Mouse (Mus musculus): ENCODE data around the gene Agpat2.

Gene Agpat2

GRCm38 (mm10) chr2:26575378-26575777 is 28.8 kb downstream of the Agpat2 start:
- no peak for DNase-seq (ENCODE audit: low spot score)

DNA sequence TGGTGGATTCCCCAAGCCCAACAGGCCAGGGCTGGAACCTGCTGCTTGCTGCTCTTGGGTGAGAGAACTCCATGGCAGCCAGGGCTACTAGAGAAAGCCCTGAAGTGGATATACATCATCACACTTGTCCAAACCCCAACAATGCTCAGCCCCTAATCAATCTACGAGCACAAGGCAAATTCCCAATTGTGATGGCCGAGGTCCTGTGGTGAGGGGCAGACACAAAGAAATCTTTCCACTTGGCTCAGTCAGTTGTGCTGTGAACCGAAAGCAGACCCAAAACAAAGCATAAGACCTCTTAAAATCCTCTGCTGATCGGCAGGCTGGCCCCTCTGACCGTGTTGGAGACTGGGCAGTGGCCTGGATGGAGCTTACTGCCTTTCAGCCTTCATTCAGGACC is 29.4 kb downstream of the Agpat2 start:
- DNase-seq (ENCODE audit: low spot score): peak; percentile 52

DNA sequence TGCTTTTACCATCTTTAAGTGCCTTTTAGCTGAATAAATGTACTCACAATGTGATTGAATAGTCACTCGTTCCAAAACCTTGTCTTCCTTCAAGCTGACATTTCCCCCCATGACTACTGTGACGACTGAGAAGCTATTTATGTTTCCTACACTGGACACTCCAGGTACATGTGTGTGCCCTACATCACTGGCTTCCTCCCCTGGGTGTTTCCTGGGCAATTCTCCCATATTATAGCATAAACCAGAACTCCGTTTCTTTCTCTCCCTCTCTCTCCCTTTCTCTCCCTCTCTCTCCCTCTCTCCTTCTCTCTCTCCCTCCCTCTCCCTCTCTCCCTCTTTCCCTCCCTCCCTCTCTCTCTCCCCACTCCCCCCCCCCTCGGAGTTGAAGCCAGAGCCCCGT is 30.4 kb downstream of the Agpat2 start:
- no peak for DNase-seq (ENCODE audit: low spot score)

- DNase-seq (ENCODE audit: low spot score): no peak
These were observed 30.8 kb downstream of the Agpat2 start for GRCm38 (mm10) chr2:26573396-26573795.

DNA sequence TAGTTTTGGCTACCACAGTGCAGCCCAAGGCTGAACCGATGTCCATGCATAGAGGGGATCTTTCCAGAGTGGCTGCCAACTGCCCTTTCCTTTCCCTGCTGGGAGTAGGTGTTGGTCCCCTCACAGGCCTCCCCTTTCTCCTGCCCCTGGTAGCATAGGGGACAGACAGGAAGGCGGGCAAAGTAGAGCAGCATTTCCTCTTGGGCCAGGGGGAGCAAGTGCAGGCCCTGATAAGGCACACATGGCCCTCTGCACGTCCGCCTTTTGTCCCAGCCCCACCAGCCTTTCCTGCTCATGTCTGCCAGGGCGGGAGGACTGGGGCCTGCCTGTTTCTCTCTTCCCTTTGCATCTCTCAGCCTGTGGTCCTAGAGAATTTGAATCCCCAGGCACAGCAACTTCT is 32.4 kb downstream of the Agpat2 start:
- no peak for DNase-seq (ENCODE audit: low spot score)

- no peak for DNase-seq (ENCODE audit: low spot score)
These were observed 32.8 kb downstream of the Agpat2 start for GRCm38 (mm10) chr2:26571400-26571799.

DNA sequence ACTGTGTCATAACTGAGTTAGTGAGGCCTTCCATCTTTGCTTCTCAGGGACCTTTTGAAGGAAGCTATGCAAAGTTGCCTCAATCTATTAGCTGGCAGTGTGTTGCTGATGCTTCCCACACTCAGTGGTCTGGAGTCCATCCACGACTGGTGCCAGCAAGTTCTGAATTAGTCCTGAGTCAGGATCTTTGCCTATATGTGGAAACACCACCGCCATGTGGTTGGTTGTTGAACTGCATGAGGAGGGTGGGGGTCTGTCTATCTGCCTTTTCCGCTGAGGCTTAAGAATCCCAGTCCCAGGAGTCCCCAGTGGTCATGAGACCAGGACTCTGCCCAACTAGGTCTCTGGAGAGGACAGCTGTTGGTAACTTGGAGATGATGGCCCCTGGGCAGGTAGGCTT is 34.2 kb downstream of the Agpat2 start:
- peak; percentile 81 for DNase-seq (ENCODE audit: low spot score)

DNA sequence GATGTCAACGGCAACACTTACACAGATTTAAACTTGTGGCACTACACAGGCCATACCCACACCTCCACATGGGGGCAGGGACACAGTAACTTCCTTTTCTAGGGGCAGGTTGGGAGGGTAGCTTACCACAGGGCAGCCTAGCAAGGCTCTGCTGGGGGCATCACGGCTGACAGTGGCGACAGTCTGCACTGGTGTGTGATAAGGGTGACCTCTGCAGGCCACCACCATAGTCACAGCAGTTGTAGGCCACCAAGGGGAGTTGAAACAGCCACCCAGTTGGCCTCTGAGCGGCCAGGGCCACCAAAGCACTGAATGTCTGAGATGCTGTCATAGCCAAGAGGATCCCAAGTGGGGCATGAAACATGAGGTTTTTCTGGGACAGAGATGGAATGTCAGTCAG is 38.0 kb downstream of the Agpat2 start:
- DNase-seq (ENCODE audit: low spot score): peak; percentile 79

GRCm38 (mm10) chr2:26561351-26562016 is 42.7 kb downstream of the Agpat2 start:
- DNase-seq (ENCODE audit: low spot score): peak; percentile 89

- DNase-seq (ENCODE audit: low spot score): no peak
These were observed 43.7 kb downstream of the Agpat2 start for GRCm38 (mm10) chr2:26560506-26560905.

- DNase-seq (ENCODE audit: low spot score): no peak
These were observed 47.7 kb downstream of the Agpat2 start for GRCm38 (mm10) chr2:26556535-26556993.

DNA sequence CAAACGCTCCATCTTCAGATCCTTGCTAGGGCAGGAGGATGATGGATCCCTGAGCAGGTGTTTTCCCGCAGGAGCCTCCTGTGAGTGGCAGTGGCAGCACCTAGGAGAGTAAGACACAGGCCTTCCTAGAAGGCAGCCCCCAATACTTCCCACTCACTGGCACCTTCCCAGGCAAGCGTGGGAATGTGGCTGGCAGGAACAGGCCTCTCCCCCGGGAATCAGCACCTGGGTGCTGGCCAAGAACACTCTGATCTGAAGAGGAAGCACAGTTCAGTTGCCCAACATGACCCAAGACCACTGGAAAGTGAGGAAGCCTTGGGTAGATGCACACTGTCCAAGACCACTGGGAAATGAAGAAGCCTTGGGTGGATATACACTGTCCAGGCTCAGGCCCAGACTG is 49.1 kb downstream of the Agpat2 start:
- no peak for DNase-seq (ENCODE audit: low spot score)

- DNase-seq (ENCODE audit: low spot score): no peak
These were observed 50.3 kb downstream of the Agpat2 start for GRCm38 (mm10) chr2:26553904-26554303.

GRCm38 (mm10) chr2:26552066-26552465 is 52.2 kb downstream of the Agpat2 start:
- DNase-seq (ENCODE audit: low spot score): no peak

GRCm38 (mm10) chr2:26551446-26551845 is 52.8 kb downstream of the Agpat2 start:
- no peak for DNase-seq (ENCODE audit: low spot score)

GRCm38 (mm10) chr2:26550777-26551176 is 53.4 kb downstream of the Agpat2 start:
- DNase-seq (ENCODE audit: low spot score): no peak

- no peak for DNase-seq (ENCODE audit: low spot score)
These were observed 54.0 kb downstream of the Agpat2 start for GRCm38 (mm10) chr2:26550205-26550604.

DNA sequence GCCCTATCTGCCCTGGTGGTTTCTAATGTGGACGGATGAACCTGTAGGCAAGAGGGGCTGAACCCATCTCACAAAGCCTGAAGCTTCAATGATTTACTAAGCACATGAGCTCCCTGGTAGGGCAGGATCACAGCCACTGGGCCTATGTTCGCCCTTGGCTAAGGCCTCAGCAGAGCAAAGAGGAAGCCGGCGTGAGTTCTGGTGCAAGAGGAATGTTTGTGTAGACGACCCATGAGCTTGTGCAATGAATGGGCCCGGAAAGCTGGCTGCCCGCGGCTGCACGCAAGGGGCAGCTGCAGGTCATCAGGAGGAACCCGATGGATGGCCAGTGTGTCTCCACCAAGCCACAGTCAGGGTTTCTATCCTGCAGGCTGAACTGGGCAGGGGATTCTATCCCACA is 54.4 kb downstream of the Agpat2 start:
- no peak for DNase-seq (ENCODE audit: low spot score)

- DNase-seq (ENCODE audit: low spot score): peak; percentile 69
These were observed 56.7 kb downstream of the Agpat2 start for GRCm38 (mm10) chr2:26547481-26547880.

DNA sequence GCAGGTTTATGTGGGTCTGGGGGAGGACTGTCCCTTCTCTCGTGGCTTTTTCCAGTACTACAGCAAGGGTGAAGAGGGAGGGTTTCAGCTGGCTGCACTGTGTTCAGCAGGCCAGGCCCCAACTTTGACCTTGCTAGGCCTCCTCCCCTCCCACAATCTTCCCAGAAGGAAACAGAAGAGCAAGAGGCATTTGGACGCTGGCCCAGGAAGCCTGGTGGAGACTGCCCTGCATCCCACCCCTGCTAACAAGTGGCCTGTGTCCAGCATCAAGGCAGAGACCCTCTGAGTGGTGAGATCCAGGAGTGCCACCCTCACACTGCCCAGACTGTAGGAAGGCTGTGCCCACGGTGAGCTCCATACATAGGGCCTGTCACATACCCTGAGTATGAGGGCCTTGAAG is 60.0 kb downstream of the Agpat2 start:
- no peak for DNase-seq (ENCODE audit: low spot score)

- no peak for DNase-seq (ENCODE audit: low spot score)
These were observed 60.4 kb downstream of the Agpat2 start for GRCm38 (mm10) chr2:26543768-26544167.

DNA sequence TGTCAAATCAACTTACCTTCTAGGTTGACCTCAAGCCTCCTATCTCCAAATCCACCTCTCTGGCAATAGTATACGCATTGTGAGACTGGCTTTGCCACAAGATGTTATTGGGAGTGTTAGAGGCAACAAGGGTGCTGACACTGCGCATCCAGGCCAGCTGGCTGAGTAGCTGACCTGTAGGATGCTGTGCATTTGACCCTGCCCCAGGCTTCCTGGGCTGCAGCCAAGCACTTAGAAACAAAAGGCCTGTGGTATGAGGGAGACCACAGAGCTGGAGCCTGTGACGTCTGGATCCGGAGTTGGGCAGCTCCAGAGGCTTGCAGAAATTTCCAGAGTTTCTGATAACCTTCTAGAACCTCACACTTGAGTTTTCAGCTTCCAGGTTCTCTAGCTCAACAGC is 61.1 kb downstream of the Agpat2 start:
- DNase-seq (ENCODE audit: low spot score): no peak
